Mouse (Mus musculus): ENCODE results near the gene Olfr1264.

Olfr1264 gene

DNA sequence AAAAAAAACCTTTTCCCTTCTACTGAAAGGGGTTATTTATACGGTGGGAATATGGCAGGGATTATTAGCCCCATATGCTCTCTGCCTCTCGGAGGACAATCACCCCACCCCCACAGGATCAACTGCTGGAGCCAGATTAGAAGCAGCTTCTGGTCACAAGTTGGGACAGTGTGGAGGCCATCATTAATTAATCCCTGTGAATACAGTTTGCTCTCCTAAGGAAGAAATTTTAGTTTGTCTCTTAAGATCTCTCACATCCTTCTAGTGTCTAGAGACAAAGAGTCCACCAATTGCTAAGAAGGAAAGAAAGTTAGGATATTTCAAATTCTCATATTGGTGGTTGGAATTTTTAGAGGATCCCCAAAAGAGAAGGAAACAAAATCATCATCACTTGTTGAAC is at the start of gene Olfr1264:
Gene Olfr1264 (minus strand): TSS at position 101 of the 400 bp plus-strand sequence.
- no peak for DNase-seq

DNA sequence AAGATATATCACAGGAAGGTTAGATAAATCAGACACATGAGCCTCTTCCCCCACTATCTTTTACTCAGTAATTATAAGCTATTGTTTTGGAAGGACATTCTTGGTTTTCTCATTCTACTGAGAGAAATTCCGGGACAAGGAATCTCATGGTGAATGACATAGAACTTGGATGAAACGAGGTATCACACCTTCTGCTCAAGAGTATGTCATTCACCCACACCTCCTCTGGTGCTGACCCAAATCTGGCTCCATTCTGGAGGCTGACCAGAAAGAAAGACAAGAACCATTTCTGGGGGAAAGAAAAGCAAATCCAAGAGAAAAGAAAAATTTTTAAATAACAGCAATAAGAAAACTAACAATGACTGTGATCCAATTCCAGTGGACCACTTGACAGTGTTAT is 44.7 kb upstream of the Olfr1264 start:
- no peak for DNase-seq

DNA sequence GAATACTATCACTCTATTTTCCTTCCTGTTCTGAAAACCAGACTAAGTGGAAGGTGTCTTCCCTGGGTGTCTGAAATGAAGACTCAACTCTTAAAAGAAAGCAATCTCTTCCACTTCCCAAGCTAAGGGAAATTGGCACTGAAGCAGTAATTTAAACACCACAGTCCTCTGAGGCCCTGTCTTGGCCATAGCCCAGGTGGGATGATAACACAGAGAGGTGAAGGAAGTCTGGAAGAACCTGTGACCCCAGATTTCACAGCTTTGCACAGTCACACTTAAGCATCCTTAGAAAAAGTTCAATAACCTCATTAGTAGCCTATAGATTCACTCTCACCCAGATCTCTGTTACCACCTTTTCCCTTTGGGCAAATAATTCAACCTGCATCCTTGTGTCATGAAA is 38.1 kb upstream of the Olfr1264 start, which contains the start of gene Olfr140:
Gene Olfr140 (minus strand): TSS at position 101 of the 400 bp plus-strand sequence.
- no peak for DNase-seq

- DNase-seq: no peak
These were observed 9.7 kb upstream of the Olfr1264 start, which contains the start of gene Olfr1265 for GRCm38 (mm10) chr2:90035037-90035436. Olfr1265 (plus strand) TSS chr2:90035337.

GRCm38 (mm10) chr2:90011831-90012230 is 13.5 kb downstream of the Olfr1264 start, which contains the start of gene Olfr1263:
Olfr1263 (plus strand) TSS chr2:90012131.
- DNase-seq: no peak

DNA sequence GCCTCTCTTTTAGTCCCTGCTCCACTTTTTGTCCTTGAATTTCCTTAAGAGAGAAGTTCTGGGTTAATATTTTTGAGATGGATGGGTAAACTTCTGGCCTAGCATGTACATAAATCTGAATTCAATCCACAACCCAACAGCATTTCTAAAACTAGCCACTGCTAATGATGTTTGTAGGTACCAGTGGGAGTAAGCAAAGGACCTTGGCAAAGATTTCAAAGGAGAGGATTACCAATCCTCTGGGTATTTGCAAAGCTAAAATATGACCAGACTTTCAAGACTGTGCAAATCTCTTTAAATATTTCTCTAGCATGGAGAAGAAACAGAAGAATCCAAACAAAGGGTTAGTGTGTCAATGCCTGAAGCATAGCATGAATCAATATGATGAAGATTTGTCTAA is 25.5 kb downstream of the Olfr1264 start, which contains the start of gene Olfr1262:
Gene Olfr1262 (plus strand): TSS at position 301 of the 400 bp plus-strand sequence.
- DNase-seq: no peak

DNA sequence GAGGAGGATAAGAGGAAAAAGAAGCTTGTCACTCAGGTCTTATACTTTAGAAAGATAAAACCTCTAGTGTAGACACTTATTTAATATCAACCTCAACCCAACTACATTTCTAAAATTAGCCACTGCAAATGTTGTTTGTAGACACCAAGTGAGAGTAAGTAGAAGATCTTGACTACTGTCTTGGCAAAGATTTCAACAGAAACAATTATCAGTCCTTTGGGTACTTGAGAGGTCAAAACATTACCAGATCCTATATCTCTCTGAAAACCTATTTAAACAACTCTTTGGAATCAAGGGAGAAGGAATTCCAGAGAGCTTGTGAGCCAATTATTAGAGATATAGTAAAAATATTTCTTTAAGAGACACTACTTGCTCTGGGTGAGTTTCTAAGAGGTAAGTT is 34.5 kb downstream of the Olfr1264 start, which contains the start of gene Olfr1261:
Gene Olfr1261 (plus strand): TSS at position 301 of the 400 bp plus-strand sequence.
- no peak for DNase-seq

DNA sequence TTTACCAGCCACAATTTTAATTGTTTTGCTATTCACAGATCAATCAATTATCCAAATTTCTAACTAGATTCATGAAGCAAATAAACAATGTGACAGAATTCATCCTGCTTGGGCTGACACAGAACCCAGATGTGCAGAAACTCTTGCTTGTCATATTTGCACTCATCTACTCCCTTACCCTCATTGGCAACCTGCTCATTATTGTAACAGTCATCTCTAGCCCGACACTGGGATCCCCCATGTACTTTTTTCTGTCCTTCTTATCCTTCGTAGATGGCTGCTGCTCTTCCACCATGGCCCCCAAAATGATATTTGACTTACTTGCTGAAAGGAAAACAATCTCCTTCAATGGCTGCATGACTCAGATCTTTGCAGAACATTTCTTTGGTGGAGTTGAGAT is 47.7 kb downstream of the Olfr1264 start:
- DNase-seq: no peak

DNA sequence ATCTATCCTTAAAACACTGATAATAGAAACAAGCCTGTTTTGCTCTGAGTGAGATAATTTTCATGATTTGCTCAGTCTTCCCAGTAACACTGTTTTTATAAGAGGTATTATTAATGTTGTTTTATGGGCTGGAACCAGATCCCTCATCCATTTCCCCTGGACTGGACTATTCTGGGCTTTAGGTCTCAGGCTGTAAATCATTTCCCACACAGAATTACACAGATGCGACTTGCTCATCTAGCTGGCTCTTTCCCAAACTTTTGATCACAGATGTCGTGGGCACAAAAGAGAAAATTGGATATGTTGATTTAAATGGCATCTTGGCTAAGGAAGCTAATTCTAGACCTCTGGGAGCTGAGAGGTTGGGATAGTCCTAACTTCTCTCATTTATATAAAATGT is 51.2 kb downstream of the Olfr1264 start, which contains the start of gene Olfr1260:
Gene Olfr1260 (plus strand): TSS at position 157 of the 400 bp plus-strand sequence.
- no peak for DNase-seq

Data from kidney, postnatal 4 days (tissue).